Mouse (Mus musculus): ENCODE data around the gene Eng. TPM values are rescaled to one million over a fixed set of nuclear protein-coding genes. Genes with fewer than 3 reads are reported as not detected.
A peak's percentile ranks its signal among the peaks of the same experiment; 100 is the strongest.

Eng gene
- polyA plus RNA-seq, 1 experiment, result 1.1 TPM

DNA sequence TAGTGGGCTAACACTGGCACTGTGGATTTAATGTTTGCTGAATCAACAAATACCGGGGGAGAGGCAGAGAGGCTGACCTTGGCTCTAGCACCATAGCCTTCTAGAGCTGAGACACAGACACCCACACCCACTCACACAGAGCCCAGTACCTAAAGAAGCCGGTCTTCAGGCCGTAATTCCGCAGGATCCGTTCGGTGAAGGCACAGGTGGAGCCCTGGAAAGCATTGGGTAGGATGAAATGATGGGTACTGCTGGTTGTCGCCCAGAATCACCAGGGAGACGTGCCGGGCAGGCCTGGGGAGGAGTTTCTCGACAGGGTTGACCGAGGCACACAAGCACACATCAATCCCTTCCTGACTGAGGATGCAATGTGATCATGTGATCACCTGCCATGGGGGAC is 44.6 kb downstream of the Eng start:
- Histone ChIP-seq H3K27me3 (ENCODE audit: control insufficient read depth, insufficient read depth, insufficient read length) (no peaks in the 10 kb centered on the region), H3ac (ENCODE audit: control insufficient read depth, insufficient read length, low read depth) (no peak overlapping the region), H3K36me3 (ENCODE audit: control insufficient read depth, insufficient read depth) (peaks cover 37% of the 10 kb centered on the region), H3K4me3 (ENCODE audit: insufficient read depth, poor library complexity, severe bottlenecking) (no peak overlapping the region), H3K79me3 (ENCODE audit: low read depth) (peaks cover 12% of the 10 kb centered on the region), H3K79me2 (ENCODE audit: control insufficient read depth, insufficient read depth) (peaks cover 21% of the 10 kb centered on the region)
- peak; percentile 13 for TF ChIP-seq USF1 (IDR thresholded peaks at IDR 0.05; ENCODE audit: low read depth)
- TF ChIP-seq FOSL1 (IDR thresholded peaks at IDR 0.05; ENCODE audit: insufficient read depth, low read length, poor library complexity, severe bottlenecking), result no peak

DNA sequence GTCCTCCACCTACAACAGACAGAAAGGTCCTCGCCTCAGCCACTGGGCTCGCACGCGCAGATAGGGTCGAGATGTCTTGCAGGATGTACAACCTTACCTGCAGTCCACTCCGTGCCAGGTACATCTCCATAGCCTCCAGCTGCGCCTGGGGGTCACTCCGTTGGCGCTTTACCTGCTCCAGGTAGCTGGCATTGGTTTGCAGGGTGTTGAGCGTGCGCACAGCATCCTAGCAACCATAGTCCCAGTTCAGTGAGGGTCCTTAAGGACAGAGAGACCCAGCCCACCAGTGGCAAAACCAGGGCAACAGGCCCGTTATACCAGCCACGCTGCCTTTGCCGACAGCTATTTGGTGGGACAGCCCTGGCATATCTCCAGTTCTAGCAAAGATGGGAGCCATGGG is 46.1 kb downstream of the Eng start:
- Histone ChIP-seq H3K27me3 (ENCODE audit: control insufficient read depth, insufficient read depth, insufficient read length) (no peaks in the 10 kb centered on the region), H3K79me3 (ENCODE audit: low read depth) (peaks cover 12% of the 10 kb centered on the region), H3K36me3 (ENCODE audit: control insufficient read depth, insufficient read depth) (peaks cover 23% of the 10 kb centered on the region), H3K4me3 (ENCODE audit: insufficient read depth, poor library complexity, severe bottlenecking) (no peak overlapping the region), H3ac (ENCODE audit: control insufficient read depth, insufficient read length, low read depth) (peak overlapping the region; percentile 35), H3K79me2 (ENCODE audit: control insufficient read depth, insufficient read depth) (peaks cover 21% of the 10 kb centered on the region)
- TF ChIP-seq MAX (IDR thresholded peaks at IDR 0.05) (no peak), CTCF (IDR thresholded peaks at IDR 0.05; ENCODE audit: control insufficient read depth, insufficient read depth, insufficient read length) (no peak), MYOD1 (IDR thresholded peaks at IDR 0.05; ENCODE audit: control insufficient read depth, insufficient read length, low read depth) (no peak), FOSL1 (IDR thresholded peaks at IDR 0.05; ENCODE audit: insufficient read depth, low read length, poor library complexity, severe bottlenecking) (no peak), MYOG (IDR thresholded peaks at IDR 0.05; ENCODE audit: control insufficient read depth, extremely low read depth, insufficient read length) (no peak), USF1 (IDR thresholded peaks at IDR 0.05; ENCODE audit: low read depth) (no peak), CEBPB (IDR thresholded peaks at IDR 0.05; ENCODE audit: low read depth) (no peak)

DNA sequence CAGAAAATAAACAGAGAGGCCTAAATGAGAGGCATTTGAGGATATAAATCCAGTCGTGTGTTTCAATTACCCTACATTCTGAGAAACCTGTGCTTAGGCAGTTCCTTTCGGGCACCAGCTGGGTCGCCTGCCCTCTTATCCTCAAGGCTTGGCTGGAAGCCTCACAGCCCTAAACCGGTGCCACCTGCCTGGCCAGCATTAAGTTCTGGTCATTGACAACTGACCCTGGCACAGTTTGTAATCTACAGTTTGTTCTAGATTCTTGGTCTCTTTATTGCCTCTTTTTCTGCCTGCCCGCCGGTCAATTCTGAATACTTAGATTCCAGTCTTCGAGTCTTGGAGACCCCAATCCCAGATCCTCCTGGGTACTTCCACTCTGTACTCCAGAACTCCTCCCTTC is 46.9 kb downstream of the Eng start:
- H3K27me3 ChIP-seq (ENCODE audit: control insufficient read depth, insufficient read depth, insufficient read length), result no peaks in the 10 kb centered on the region
- peak overlapping the region; percentile 72 for H3K4me3 ChIP-seq (ENCODE audit: insufficient read depth, poor library complexity, severe bottlenecking)
- H3K79me2 ChIP-seq (ENCODE audit: control insufficient read depth, insufficient read depth), result peaks cover 21% of the 10 kb centered on the region
- H3K36me3 ChIP-seq (ENCODE audit: control insufficient read depth, insufficient read depth), result peaks cover 15% of the 10 kb centered on the region
- TF ChIP-seq MAX (IDR thresholded peaks at IDR 0.05) (no peak), MYOG (IDR thresholded peaks at IDR 0.05; ENCODE audit: control insufficient read depth, extremely low read depth, insufficient read length) (no peak), MYOD1 (IDR thresholded peaks at IDR 0.05; ENCODE audit: control insufficient read depth, insufficient read length, low read depth) (no peak), CEBPB (IDR thresholded peaks at IDR 0.05; ENCODE audit: low read depth) (no peak), CTCF (IDR thresholded peaks at IDR 0.05; ENCODE audit: control insufficient read depth, insufficient read depth, insufficient read length) (no peak), USF1 (IDR thresholded peaks at IDR 0.05; ENCODE audit: low read depth) (no peak), FOSL1 (IDR thresholded peaks at IDR 0.05; ENCODE audit: insufficient read depth, low read length, poor library complexity, severe bottlenecking) (no peak)
- H3K79me3 ChIP-seq (ENCODE audit: low read depth), result peaks cover 12% of the 10 kb centered on the region
- H3ac ChIP-seq (ENCODE audit: control insufficient read depth, insufficient read length, low read depth), result peak overlapping the region; percentile 74

DNA sequence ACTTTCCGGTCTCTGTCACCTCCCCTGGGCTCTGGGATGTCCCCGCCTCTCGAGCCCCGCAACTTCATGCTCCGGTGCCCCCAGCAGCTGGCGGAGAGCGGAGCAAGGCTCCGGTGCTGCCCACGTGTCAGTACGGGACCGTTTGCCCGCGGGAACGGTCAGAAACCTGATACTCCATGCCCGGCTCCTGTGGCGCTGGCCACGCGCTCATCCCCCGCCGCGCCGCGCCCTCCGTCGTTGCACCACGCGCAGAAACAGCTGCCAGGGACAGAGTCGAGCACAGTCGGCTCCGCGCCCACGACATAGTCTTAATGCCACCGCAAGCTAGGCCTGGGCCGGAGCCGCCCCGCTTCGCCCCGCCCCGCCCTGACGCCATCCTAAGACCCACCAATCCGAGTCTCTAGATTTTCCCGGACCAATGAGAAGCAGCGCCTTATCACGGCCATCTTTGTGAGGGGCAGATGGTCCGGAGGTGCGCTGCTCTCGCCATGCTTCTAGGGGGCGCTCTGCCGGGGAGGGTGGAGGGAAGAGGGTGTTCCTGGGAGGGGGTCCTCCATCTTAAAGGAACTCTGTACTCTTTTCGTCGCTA is 47.5 kb downstream of the Eng start:
- Histone ChIP-seq H3K36me3 (ENCODE audit: control insufficient read depth, insufficient read depth) (peaks cover 10% of the 10 kb centered on the region), H3K79me2 (ENCODE audit: control insufficient read depth, insufficient read depth) (peaks cover 21% of the 10 kb centered on the region), H3ac (ENCODE audit: control insufficient read depth, insufficient read length, low read depth) (peak overlapping the region; percentile 74), H3K4me3 (ENCODE audit: insufficient read depth, poor library complexity, severe bottlenecking) (peak overlapping the region; percentile 72), H3K27me3 (ENCODE audit: control insufficient read depth, insufficient read depth, insufficient read length) (no peaks in the 10 kb centered on the region), H3K79me3 (ENCODE audit: low read depth) (peaks cover 12% of the 10 kb centered on the region)
- TF ChIP-seq FOSL1 (IDR thresholded peaks at IDR 0.05; ENCODE audit: insufficient read depth, low read length, poor library complexity, severe bottlenecking), result no peak
- TF ChIP-seq MYOD1 (IDR thresholded peaks at IDR 0.05; ENCODE audit: control insufficient read depth, insufficient read length, low read depth), result peak; percentile 69
- peak; percentile 36 for TF ChIP-seq MAX (IDR thresholded peaks at IDR 0.05)
- TF ChIP-seq CTCF (IDR thresholded peaks at IDR 0.05; ENCODE audit: control insufficient read depth, insufficient read depth, insufficient read length), result peak; percentile 77

DNA sequence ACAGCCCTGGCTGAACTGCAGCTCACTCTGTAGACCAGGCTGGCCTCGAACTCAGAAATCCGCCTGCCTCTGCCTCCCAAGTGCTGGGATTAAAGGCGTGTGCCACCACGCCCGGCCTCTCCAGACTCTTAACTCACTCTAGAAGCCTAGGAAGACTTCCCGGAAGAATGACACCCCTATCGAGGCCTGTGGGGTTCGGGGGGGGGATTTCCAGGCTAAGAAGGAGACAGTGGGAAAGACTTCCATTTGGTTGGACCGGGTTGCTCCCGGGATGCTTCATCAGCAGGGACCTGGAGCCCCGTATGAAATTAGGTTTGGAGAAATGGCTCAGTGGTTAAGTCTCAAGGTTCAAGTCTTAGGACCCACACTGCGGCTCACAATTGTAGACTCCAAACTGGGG is 48.3 kb downstream of the Eng start:
- Histone ChIP-seq H3K4me3 (ENCODE audit: insufficient read depth, poor library complexity, severe bottlenecking) (peak overlapping the region; percentile 72), H3K27me3 (ENCODE audit: control insufficient read depth, insufficient read depth, insufficient read length) (no peaks in the 10 kb centered on the region), H3K79me2 (ENCODE audit: control insufficient read depth, insufficient read depth) (peaks cover 21% of the 10 kb centered on the region), H3ac (ENCODE audit: control insufficient read depth, insufficient read length, low read depth) (no peak overlapping the region), H3K36me3 (ENCODE audit: control insufficient read depth, insufficient read depth) (peaks cover 8% of the 10 kb centered on the region), H3K79me3 (ENCODE audit: low read depth) (peaks cover 12% of the 10 kb centered on the region)
- TF ChIP-seq MAX (IDR thresholded peaks at IDR 0.05) (no peak), CEBPB (IDR thresholded peaks at IDR 0.05; ENCODE audit: low read depth) (no peak), MYOD1 (IDR thresholded peaks at IDR 0.05; ENCODE audit: control insufficient read depth, insufficient read length, low read depth) (no peak), CTCF (IDR thresholded peaks at IDR 0.05; ENCODE audit: control insufficient read depth, insufficient read depth, insufficient read length) (no peak), FOSL1 (IDR thresholded peaks at IDR 0.05; ENCODE audit: insufficient read depth, low read length, poor library complexity, severe bottlenecking) (no peak), USF1 (IDR thresholded peaks at IDR 0.05; ENCODE audit: low read depth) (no peak), MYOG (IDR thresholded peaks at IDR 0.05; ENCODE audit: control insufficient read depth, extremely low read depth, insufficient read length) (no peak)

DNA sequence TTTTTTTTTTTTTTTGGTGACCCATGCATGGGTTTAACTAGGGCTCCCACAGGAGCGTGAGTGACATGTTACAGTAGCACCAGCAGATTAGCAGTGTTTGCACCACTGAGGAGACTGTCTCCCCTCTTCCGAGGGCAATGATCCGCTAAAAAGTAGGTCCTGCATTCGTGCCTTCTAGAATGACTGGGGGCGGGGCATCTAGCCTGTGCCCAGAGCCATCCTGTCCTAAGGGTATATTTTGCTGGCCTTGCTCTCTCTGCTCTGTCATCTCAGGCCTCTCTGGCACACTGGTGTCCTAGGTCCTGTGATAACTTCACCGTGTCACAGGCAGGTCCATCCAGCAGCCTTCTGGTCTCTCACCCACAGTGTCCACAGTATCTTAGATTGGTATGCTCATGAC is 53.3 kb downstream of the Eng start:
- Histone ChIP-seq H3K27me3 (ENCODE audit: control insufficient read depth, insufficient read depth, insufficient read length) (no peaks in the 10 kb centered on the region), H3K79me3 (ENCODE audit: low read depth) (no peaks in the 10 kb centered on the region), H3ac (ENCODE audit: control insufficient read depth, insufficient read length, low read depth) (no peak overlapping the region), H3K79me2 (ENCODE audit: control insufficient read depth, insufficient read depth) (no peaks in the 10 kb centered on the region), H3K36me3 (ENCODE audit: control insufficient read depth, insufficient read depth) (peaks cover 22% of the 10 kb centered on the region), H3K4me3 (ENCODE audit: insufficient read depth, poor library complexity, severe bottlenecking) (no peak overlapping the region)
- no peak for TF ChIP-seq MYOD1 (IDR thresholded peaks at IDR 0.05; ENCODE audit: control insufficient read depth, insufficient read length, low read depth)
- no peak for TF ChIP-seq CEBPB (IDR thresholded peaks at IDR 0.05; ENCODE audit: low read depth)
- no peak for TF ChIP-seq FOSL1 (IDR thresholded peaks at IDR 0.05; ENCODE audit: insufficient read depth, low read length, poor library complexity, severe bottlenecking)
- no peak for TF ChIP-seq MYOG (IDR thresholded peaks at IDR 0.05; ENCODE audit: control insufficient read depth, extremely low read depth, insufficient read length)
- no peak for TF ChIP-seq CTCF (IDR thresholded peaks at IDR 0.05; ENCODE audit: control insufficient read depth, insufficient read depth, insufficient read length)
- no peak for TF ChIP-seq MAX (IDR thresholded peaks at IDR 0.05)
- no peak for TF ChIP-seq USF1 (IDR thresholded peaks at IDR 0.05; ENCODE audit: low read depth)

Measured in C2C12 (cell line).